Mouse (Mus musculus) megakaryocyte, embryonic 14.5 days (primary cell): Measurements from ENCODE around the gene Pdxk.

ENCODE experiments used
- FLI1 ChIP-seq: IDR thresholded peaks from 2 replicates; pipeline ENCODE4 v1.6.1; 2012; ENCODE audit warnings: low read length, inconsistent platforms, mixed read lengths
- GATA1 ChIP-seq: IDR thresholded peaks from 3 replicates; pipeline ENCODE4 v1.6.1; 2012; ENCODE audit warnings: mixed read lengths, low read length, inconsistent platforms, borderline replicate concordance

- TF ChIP-seq GATA1 (no peak), FLI1 (no peak)
Observed at GRCm38 (mm10) chr10:78460463-78460862, 4.3 kb downstream of the Pdxk start.
